Mouse (Mus musculus): Measurements from ENCODE around the gene Kng2. TPM values are rescaled to one million over a fixed set of nuclear protein-coding genes. Genes with fewer than 3 reads are reported as not detected.
"Not testable (repeated sequence)": the region's sequence is repeated elsewhere in the genome, so short reads cannot be mapped to it uniquely, and the experiment has no call there.

Gene Kng2
- not detected for polyA plus RNA-seq (2017; shearing (Covaris generic))

DNA sequence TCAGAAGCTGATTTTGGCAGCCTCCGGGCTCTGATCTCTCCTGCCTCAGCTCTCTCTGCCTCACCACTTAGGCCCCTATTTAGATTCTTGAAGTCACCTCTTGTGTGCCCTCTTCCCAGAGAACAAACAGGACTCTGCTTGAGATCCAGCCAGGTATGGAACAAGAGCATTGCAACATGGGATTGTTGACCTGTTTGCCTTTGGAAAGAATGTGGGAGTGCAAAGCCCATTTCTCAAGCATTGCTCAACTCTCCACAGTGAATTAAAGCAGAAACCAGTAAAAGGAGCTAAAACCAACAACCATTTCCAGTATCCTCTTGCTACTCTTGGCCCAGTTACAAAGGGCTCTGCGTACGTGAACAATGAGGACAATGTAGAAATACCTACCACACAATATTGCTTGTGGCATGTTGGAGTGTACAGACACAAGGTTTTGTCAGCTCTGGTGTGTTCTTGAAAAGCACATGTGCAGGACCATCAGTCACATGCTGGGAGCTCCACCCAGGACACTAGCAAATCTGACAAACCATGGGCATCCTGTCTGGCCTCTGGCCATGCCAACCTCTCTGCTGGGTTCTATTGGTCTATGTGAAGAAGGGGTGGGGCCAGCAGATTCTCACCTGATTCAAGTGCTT, at the start of gene Kng2:
Gene Kng2, minus strand, starts transcription at position 517 of the 635 bp plus-strand sequence.
- ATAC-seq, result not testable (repeated sequence)

DNA sequence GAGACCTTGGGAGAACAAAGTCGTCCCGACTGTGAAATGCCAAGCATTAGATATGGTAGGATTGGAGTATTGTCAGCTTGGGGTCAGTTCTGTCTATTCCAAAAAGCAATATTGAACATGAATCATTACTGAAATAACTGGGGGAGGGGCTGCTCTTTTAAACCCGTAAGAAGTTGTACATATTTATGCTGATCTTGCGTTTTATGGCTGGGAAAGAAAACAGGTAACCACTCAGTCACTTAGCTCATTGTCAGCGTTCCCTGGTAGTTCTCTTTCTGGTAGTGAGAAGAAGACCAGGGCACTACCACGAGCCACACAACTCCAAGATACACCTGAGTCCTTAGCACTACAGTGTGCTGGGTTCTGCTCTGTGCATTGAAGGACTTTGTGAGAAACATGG, 48.2 kb upstream of the Kng2 start:
- not testable (repeated sequence) for ATAC-seq

- ATAC-seq, result not testable (repeated sequence)
These were observed 31.6 kb upstream of the Kng2 start for GRCm38 (mm10) chr16:23060781-23061325.

DNA sequence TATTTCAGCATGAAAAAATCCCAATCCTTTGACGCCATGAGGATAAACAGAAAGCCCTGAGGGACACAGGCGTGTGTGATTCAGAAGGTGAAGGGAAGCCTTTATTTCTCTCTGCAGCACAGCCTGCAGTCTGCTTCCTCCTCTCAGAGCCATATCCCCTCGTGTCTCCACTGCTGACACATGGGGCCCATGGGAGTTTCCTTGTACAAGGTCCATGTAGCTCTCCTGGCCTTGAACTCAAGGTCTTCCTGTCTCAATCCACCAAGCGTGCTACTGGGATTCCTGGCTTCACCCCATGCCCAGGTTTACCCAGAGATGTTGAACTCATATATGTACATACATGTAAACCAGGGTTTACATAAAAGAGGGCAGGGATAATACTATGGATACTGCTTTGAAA, 30.3 kb upstream of the Kng2 start:
- ATAC-seq, result not testable (repeated sequence)

DNA sequence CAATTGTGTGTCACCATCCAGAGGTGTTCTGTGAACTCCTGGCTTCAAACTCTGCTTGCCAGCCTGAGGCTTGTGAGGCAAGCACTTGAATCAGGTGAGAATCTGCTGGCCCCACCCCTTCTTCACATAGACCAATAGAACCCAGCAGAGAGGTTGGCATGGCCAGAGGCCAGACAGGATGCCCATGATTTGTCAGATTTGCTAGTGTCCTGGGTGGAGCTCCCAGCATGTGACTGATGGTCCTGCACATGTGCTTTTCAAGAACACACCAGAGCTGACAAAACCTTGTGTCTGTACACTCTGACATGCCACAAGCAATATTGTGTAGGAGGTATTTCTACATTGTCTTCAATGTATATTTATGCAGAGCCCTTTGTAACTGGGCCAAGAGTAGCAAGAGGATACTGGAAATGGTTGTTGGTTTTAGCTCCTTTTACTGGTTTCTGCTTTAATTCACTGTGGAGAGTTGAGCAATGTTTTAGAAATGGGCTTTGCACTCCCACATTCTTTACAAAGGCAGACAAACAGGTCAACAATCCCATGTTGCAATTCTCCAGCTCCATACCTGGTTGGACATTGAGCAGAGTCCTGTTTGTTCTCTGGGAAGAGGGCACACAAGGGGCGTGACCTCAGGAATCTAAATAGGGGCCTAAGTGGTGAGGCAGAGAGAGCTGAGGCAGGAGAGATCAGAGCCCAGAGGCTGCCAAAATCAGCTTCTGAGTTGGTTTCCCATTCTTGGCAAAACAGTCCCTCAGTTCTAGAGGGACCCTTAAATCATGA, 28.6 kb upstream of the Kng2 start, which contains the start of gene Kng1:
Gene Kng1, plus strand, starts transcription at position 198 of the 780 bp plus-strand sequence.
- ATAC-seq, result not testable (repeated sequence)

DNA sequence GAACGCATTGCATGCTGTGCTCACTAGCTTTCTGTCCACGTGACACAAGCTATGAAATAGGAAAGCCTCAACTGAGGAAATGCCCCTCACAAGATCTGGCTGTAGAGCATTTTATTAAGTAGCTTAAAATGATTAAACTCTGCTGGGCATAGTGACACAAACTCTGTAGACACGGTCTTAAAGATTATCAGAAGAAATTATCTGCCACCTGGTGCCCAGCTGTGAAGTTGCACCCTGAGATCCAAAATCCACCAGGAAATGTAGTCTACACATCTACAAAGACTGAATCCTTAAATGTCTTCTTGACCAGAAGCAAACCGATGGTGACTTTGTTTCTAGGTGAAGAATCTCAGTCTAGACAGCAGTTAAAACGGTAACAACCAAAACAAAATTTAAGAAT, 17.0 kb upstream of the Kng2 start:
- no peak for ATAC-seq

DNA sequence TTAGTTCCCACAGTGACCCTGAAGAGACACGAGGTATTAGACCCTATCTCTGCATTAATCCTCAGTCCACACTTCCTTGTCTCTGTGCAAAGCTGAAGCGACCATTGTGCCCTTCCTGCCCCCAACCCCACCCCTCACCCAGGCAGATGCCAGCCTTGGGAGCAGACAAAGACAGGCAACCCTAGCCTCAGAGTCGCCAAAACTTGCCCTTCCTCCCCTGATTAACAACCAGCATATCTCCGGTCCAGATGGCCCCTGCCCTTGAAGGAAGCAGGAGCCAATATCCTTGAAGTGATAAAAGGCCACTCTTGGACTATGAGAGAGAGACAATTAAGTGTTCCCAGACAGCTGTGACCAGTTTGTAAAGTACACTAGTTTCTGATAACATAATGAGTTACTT, 11.6 kb upstream of the Kng2 start:
- ATAC-seq, result no peak

DNA sequence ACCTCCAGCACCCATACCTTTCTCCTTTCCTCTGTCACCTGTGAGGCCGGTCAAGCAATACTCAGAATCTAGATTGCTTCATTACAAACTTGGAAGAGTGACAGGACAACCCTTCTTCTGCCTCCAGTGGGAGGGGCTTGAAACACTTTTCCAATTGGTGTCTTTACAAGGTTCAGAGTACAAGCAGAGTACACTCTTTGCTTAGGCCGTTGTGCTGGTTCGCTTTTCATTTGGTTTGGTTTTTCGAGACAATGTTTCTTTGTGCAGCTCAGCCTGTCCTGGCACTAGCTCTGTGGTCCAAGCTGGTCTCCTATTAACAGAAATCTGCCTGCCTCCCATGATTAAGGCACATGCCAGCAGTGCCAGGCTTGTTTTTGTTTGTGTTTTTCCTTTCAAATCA, 10.0 kb upstream of the Kng2 start:
- no peak for ATAC-seq

DNA sequence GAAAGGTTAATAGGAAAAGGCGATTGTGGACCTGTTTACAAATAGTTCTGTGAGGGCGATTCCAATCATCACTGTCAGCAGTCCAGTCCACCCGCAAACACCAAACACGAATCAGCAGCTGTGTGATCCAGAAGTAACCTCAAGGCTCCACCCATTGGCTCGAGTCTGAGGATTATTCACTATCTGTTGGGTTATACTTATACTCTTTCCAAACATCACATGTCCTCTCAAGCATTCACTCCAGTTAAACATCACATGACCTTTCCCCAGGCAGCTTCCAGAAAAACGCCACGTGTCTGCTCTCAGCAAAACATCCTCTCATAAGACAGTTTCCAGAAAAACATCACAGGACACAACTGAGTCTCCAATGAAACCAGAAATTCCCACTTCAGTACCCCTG, 8.5 kb upstream of the Kng2 start:
- no peak for ATAC-seq

- ATAC-seq, result no peak
These were observed 4.4 kb upstream of the Kng2 start for GRCm38 (mm10) chr16:23033673-23034072.

GRCm38 (mm10) chr16:23030673-23031435, 1.6 kb upstream of the Kng2 start:
- ATAC-seq, result no peak

DNA sequence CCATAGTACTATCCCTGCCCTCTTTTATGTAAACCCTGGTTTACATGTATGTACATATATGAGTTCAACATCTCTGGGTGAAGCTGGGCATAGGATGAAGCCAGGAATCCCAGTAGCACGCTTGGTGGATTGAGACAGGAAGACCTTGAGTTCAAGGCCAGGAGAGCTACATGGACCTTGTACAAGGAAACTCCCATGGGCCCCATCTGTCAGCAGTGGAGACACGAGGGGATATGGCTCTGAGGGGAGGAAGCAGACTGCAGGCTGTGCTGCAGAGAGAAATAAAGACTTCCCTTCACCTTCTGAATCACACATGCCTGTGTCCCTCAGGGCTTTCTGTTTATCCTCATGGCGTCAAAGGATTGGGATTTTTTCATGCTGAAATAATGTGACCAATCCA, 1.9 kb downstream of the Kng2 start:
- not testable (repeated sequence) for ATAC-seq

- ATAC-seq, result no peak
These were observed 2.7 kb downstream of the Kng2 start for GRCm38 (mm10) chr16:23026582-23026981.

DNA sequence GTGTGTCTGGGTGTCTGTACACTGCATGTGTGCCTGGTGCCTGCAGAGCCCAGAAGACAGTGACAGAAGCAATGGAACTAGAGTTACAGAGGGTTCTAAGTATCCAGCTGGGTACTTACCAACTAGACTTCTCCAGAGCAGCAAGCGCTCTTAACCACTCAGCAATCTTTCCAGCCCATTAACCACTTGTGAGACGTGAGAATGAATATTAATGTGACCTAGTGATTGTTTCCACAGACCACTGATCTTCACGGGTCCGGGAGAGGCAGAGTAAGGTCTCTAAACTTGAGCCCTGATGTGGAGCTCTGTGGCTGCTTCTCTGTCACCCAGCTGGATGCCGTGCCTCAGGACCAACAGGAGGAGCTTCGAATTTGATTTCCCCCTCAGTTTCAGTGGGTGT, 4.2 kb downstream of the Kng2 start:
- ATAC-seq, result no peak

DNA sequence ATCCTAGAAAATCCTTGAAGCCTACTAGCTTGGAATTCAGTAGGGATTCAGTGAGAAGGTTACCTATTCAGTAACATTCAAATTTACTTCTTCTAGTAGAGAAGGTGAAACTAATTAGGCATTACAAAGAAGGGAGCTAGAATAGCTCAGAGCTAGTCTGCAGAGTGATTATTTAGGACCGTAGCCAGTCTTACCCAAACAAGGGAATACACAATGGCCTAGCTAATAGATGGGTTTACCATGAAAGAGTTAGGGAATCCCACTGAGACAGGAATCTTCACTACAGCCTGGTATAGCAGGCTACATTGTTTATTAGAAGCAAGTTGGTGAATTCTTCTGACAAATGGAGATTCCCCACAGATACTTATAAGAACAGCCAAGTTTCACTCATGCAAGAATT, 8.7 kb downstream of the Kng2 start:
- not testable (repeated sequence) for ATAC-seq

DNA sequence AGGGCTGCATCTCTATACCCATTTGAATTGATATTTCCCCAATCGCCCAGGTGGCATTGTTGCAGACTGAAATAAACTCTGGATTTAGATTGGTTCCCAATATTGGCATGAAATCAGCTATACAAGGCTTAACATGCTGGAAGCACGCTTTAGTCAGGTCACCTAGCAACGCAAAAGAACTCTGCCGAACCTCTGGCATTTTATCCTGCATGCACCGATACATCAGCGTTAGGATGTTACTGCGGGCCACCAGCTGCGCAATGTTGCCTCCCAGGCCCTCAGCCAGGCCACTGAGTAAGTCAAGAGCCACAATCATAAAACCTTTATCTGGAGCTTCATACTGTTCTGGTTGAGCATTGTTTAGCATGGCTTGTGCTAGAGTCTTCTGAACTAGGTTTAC, 14.6 kb downstream of the Kng2 start:
- not testable (repeated sequence) for ATAC-seq

- not testable (repeated sequence) for ATAC-seq
These were observed 15.5 kb downstream of the Kng2 start for GRCm38 (mm10) chr16:23013786-23014185.

GRCm38 (mm10) chr16:22996951-22997350, 32.3 kb downstream of the Kng2 start:
- ATAC-seq, result not testable (repeated sequence)

- ATAC-seq, result no peak
These were observed 61.8 kb downstream of the Kng2 start for GRCm38 (mm10) chr16:22967383-22968030.

GRCm38 (mm10) chr16:22963293-22963692, 66.0 kb downstream of the Kng2 start:
- ATAC-seq, result no peak

DNA sequence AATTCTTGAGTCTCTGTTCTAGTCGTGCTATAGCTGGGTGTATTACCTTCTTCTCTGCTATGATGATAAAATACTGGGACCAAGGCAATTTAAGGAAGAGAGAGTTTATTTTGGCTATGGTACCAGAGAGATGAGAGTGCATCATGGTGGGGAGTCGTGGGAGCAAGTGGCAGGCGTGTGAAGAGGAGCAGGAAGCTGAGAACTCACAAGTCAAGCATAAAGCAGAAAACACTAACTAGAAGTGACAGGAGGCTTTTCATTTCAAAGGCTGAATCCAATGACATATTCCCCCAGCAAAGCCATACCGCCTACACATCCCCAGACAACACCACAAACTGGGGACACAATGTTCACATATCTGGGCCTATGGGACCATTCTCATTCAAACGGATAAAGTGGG, 67.0 kb downstream of the Kng2 start:
- ATAC-seq, result no peak

- ATAC-seq, result no peak
These were observed 68.2 kb downstream of the Kng2 start for GRCm38 (mm10) chr16:22961073-22961472.

- ATAC-seq, result no peak
These were observed 73.2 kb downstream of the Kng2 start for GRCm38 (mm10) chr16:22956085-22956439.

Measured in inflammation-experienced regulatory T-cells, adult 6 months (primary cell).